ENCODE assay signal across 10 mouse cellular contexts in genomic region chr8:103964293-103964918, GRCm38 (mm10).
DNase-seq lines count a peak whose midpoint lies in the region; TF ChIP-seq lines count a peak whose summit lies in the region.
"Had no signal": no experiment of that assay in that cellular context is flagged by ENCODE, and none has a peak within 500 bp of the region (broad histone marks: within the 10 kb centered on the region; RNA-seq: fewer than 3 reads in every experiment).

No protein-coding gene starts in this region.

- 21% methylated on average over 7 of the region's 7 CpGs for WGBS in cerebellum, adult 2 months

- TF ChIP-seq CTCF in cerebellum, adult 2 months (IDR thresholded peaks at IDR 0.05; ENCODE audit: borderline replicate concordance, insufficient read depth, low read depth, low read length), result no peak

- no peaks in the 10 kb centered on the region for H3K4me1 ChIP-seq in cerebellum, adult 2 months (ENCODE audit: control insufficient read depth, insufficient read depth, low read length)

- DNase-seq in adrenal gland, postnatal 25 days, result peak; percentile 8
- DNase-seq in adrenal gland, adult 18-20 months (ENCODE audit: low spot score in 2 of 2), result no peak
- DNase-seq in kidney, postnatal 25 days, result peak; percentile 48 to 51
- no peak for DNase-seq in kidney, adult 9 months
- peak; percentile 64 for DNase-seq in NIH3T3 (ENCODE audit: low read depth)
- peak; percentile 15 to 30 for DNase-seq in layer of hippocampus, postnatal 14 days (ENCODE audit: low spot score in 2 of 2)
- DNase-seq in ovary, postnatal 14 days (ENCODE audit: low spot score), result no peak
- DNase-seq in cerebellum, adult 2 months, result no peak
- DNase-seq: B cell, adult 2 months had no signal

- no peaks in the 10 kb centered on the region; the same call in 1 of the 2 replicates for H3K27me3 ChIP-seq in cerebellum, adult 2 months (ENCODE audit: control insufficient read depth, insufficient read depth, low read length)

- H3K27ac ChIP-seq in cerebellum, adult 2 months (ENCODE audit: insufficient read depth, low read length), result no peak overlapping the region
- H3K27ac ChIP-seq: macrophage had no signal

- H3K4me3 ChIP-seq in cerebellum, adult 2 months (replicated peaks; ENCODE audit: insufficient read depth, low read depth, low read length), result no peak overlapping the region

- no peak for TF ChIP-seq POLR2A in cerebellum, adult 2 months (IDR thresholded peaks at IDR 0.05; ENCODE audit: borderline replicate concordance, insufficient read depth, low read length)

Comparison
In these comparisons a context has a peak if more than half of its experiments do, and no peak if none do; other contexts are left out.
1. DNase-seq: peak in adrenal gland, postnatal 25 days (single experiment), kidney, postnatal 25 days (2 of 2), NIH3T3 (single experiment) and layer of hippocampus, postnatal 14 days (2 of 2); none in adrenal gland, adult 18-20 months (0 of 2), kidney, adult 9 months (single experiment), ovary, postnatal 14 days (single experiment) and cerebellum, adult 2 months (0 of 2).